Mouse (Mus musculus): ENCODE measurements around the gene Rfc1. TPM values are rescaled to one million over a fixed set of nuclear protein-coding genes. Genes with fewer than 3 reads are reported as not detected.

Gene Rfc1
- polyA plus RNA-seq, 2 experiments: 19.0 to 36.4 TPM

- DNase-seq (ENCODE audit: low read depth in 3 of 3, low spot score in 3 of 3) (no peak), ATAC-seq (ENCODE audit: insufficient read depth) (no peak)
- H3K9ac ChIP-seq (replicated peaks): no peak overlapping the region
- no peaks in the 10 kb centered on the region for H3K36me3 ChIP-seq (replicated peaks; ENCODE audit: control insufficient read depth, insufficient read depth, low read depth)
- WGBS (ENCODE audit: insufficient replicate concordance): 48% methylated on average over 4 of the region's 4 CpGs
- peaks cover 4 to 5% of the 10 kb centered on the region in 2 experiments for H3K4me1 ChIP-seq (replicated peaks; ENCODE audit: control insufficient read depth in 2 of 2, insufficient read depth in 2 of 2, low read length in 1 of 2)
- H3K4me3 ChIP-seq (ENCODE audit: insufficient read depth in 1 of 2, low read depth in 2 of 2, low read length in 2 of 2): no peak overlapping the region
- no peaks in the 10 kb centered on the region for H3K27me3 ChIP-seq (ENCODE audit: control insufficient read depth, insufficient read depth, low read length)
- no peak overlapping the region for H3K4me2 ChIP-seq (ENCODE audit: low read depth)
- TF ChIP-seq EP300 (IDR thresholded peaks at IDR 0.05; ENCODE audit: low read depth) (no peak), CTCF (IDR thresholded peaks at IDR 0.05; ENCODE audit: low read depth) (no peak)
- H3K27ac ChIP-seq: no peak overlapping the region
- no peaks in the 10 kb centered on the region for H3K9me3 ChIP-seq (ENCODE audit: control insufficient read depth, low read length)
These were observed 4.7 kb upstream of the Rfc1 start for GRCm38 (mm10) chr5:65340167-65340566.

- Histone ChIP-seq H3K36me3 (replicated peaks; ENCODE audit: control insufficient read depth, insufficient read depth, low read depth) (no peaks in the 10 kb centered on the region), H3K4me1 (replicated peaks; ENCODE audit: control insufficient read depth in 2 of 2, insufficient read depth in 2 of 2, low read length in 1 of 2) (peaks cover 8 to 10% of the 10 kb centered on the region in 2 experiments), H3K27ac (no peak overlapping the region), H3K4me2 (ENCODE audit: low read depth) (no peak overlapping the region), H3K9me3 (ENCODE audit: control insufficient read depth, low read length) (no peaks in the 10 kb centered on the region), H3K27me3 (ENCODE audit: control insufficient read depth, insufficient read depth, low read length) (no peaks in the 10 kb centered on the region), H3K9ac (replicated peaks) (no peak overlapping the region), H3K4me3 (ENCODE audit: insufficient read depth in 1 of 2, low read depth in 2 of 2, low read length in 2 of 2) (no peak overlapping the region)
- TF ChIP-seq EP300 (IDR thresholded peaks at IDR 0.05; ENCODE audit: low read depth) (no peak), CTCF (IDR thresholded peaks at IDR 0.05; ENCODE audit: low read depth) (peak; percentile 70)
- DNase-seq (ENCODE audit: low read depth in 3 of 3, low spot score in 3 of 3): no peak
- 56% methylated on average over 6 of the region's 6 CpGs for WGBS (ENCODE audit: insufficient replicate concordance)
- ATAC-seq (ENCODE audit: insufficient read depth): no peak
These were observed 2.9 kb upstream of the Rfc1 start for GRCm38 (mm10) chr5:65338394-65338793.

GRCm38 (mm10) chr5:65336075-65336355 lies 545 bp upstream of the Rfc1 start:
- H3K4me1 ChIP-seq (replicated peaks; ENCODE audit: control insufficient read depth in 2 of 2, insufficient read depth in 2 of 2, low read length in 1 of 2): peaks cover 8 to 10% of the 10 kb centered on the region in 2 experiments
- no peaks in the 10 kb centered on the region; the same call in 1 of the 2 replicates for H3K36me3 ChIP-seq (replicated peaks; ENCODE audit: control insufficient read depth, insufficient read depth, low read depth)
- peak overlapping the region; percentile 71 for H3K4me2 ChIP-seq (ENCODE audit: low read depth)
- H3K9me3 ChIP-seq (ENCODE audit: control insufficient read depth, low read length): no peaks in the 10 kb centered on the region
- H3K4me3 ChIP-seq (ENCODE audit: insufficient read depth in 1 of 2, low read depth in 2 of 2, low read length in 2 of 2): peak overlapping the region in 1 of 2 experiments; percentile 89; a peak in 2 of 4 replicates
- H3K27me3 ChIP-seq (ENCODE audit: control insufficient read depth, insufficient read depth, low read length): no peaks in the 10 kb centered on the region
- no peak overlapping the region for H3K9ac ChIP-seq (replicated peaks)
- no peak for TF ChIP-seq CTCF (IDR thresholded peaks at IDR 0.05; ENCODE audit: low read depth)
- DNase-seq (ENCODE audit: low read depth in 3 of 3, low spot score in 3 of 3): no peak
- H3K27ac ChIP-seq: no peak overlapping the region
- WGBS (ENCODE audit: insufficient replicate concordance): 21% methylated on average over 4 of the region's 4 CpGs
- ATAC-seq (ENCODE audit: insufficient read depth): no peak

- Histone ChIP-seq H3K4me3 (ENCODE audit: insufficient read depth in 1 of 2, low read depth in 2 of 2, low read length in 2 of 2) (peak overlapping the region; percentile 86 to 89), H3K36me3 (replicated peaks; ENCODE audit: control insufficient read depth, insufficient read depth, low read depth) (no peaks in the 10 kb centered on the region; the same call in 1 of the 2 replicates), H3K4me1 (replicated peaks; ENCODE audit: control insufficient read depth in 2 of 2, insufficient read depth in 2 of 2, low read length in 1 of 2) (peaks cover 7 to 8% of the 10 kb centered on the region in 2 experiments), H3K27me3 (ENCODE audit: control insufficient read depth, insufficient read depth, low read length) (no peaks in the 10 kb centered on the region), H3K9me3 (ENCODE audit: control insufficient read depth, low read length) (no peaks in the 10 kb centered on the region), H3K9ac (replicated peaks) (peak overlapping the region; percentile 74), H3K4me2 (ENCODE audit: low read depth) (peak overlapping the region; percentile 71), H3K27ac (peak overlapping the region; percentile 66)
- no peak for TF ChIP-seq CTCF (IDR thresholded peaks at IDR 0.05; ENCODE audit: low read depth)
- TF ChIP-seq EP300 (IDR thresholded peaks at IDR 0.05; ENCODE audit: low read depth): no peak
- ATAC-seq (ENCODE audit: insufficient read depth) (no peak), DNase-seq (ENCODE audit: low read depth in 3 of 3, low spot score in 3 of 3) (no peak)
- WGBS (ENCODE audit: insufficient replicate concordance): under 1% methylated on average over 8 of the region's 8 CpGs
These were observed 682 bp downstream of the Rfc1 start for GRCm38 (mm10) chr5:65334788-65335187.

- no peak overlapping the region for H3K4me2 ChIP-seq (ENCODE audit: low read depth)
- H3K27ac ChIP-seq: no peak overlapping the region
- H3K9me3 ChIP-seq (ENCODE audit: control insufficient read depth, low read length): no peaks in the 10 kb centered on the region
- no peaks in the 10 kb centered on the region for H3K27me3 ChIP-seq (ENCODE audit: control insufficient read depth, insufficient read depth, low read length)
- no peaks in the 10 kb centered on the region; the same call in 1 of the 2 replicates for H3K36me3 ChIP-seq (replicated peaks; ENCODE audit: control insufficient read depth, insufficient read depth, low read depth)
- H3K4me3 ChIP-seq (ENCODE audit: insufficient read depth in 1 of 2, low read depth in 2 of 2, low read length in 2 of 2): no peak overlapping the region
- ATAC-seq (ENCODE audit: insufficient read depth) (no peak), DNase-seq (ENCODE audit: low read depth in 3 of 3, low spot score in 3 of 3) (no peak)
- TF ChIP-seq CTCF (IDR thresholded peaks at IDR 0.05; ENCODE audit: low read depth): no peak
- peaks cover 4 to 5% of the 10 kb centered on the region in 2 experiments; a peak in 2 of 4 replicates for H3K4me1 ChIP-seq (replicated peaks; ENCODE audit: control insufficient read depth in 2 of 2, insufficient read depth in 2 of 2, low read length in 1 of 2)
- WGBS (ENCODE audit: insufficient replicate concordance): 71% methylated on average over 3 of the region's 3 CpGs
- H3K9ac ChIP-seq (replicated peaks): no peak overlapping the region
These were observed 5.5 kb downstream of the Rfc1 start for GRCm38 (mm10) chr5:65329971-65330370.
